Mouse (Mus musculus) lung, postnatal 14 days (tissue): ENCODE measurements at regions not wholly inside any gene's neighbourhood (a gene's known extent, or its start where the extent isn't known, plus 50 kb on each side); places are given as distances from the start of the nearest gene placed in this dataset.
"Not testable (repeated sequence)": the region's sequence is repeated elsewhere in the genome, so short reads cannot be mapped to it uniquely, and the experiment has no call there.

ENCODE experiments used
- DNase-seq: peaks from one replicate; pipeline ENCODE4 v3.0.0; 2021

GRCm38 (mm10) chr7:138024021-138024420, 373.5 kb downstream of the Tcerg1l start:
- DNase-seq, result not testable (repeated sequence)

GRCm38 (mm10) chr7:138051696-138052095, 345.8 kb downstream of the Tcerg1l start:
- DNase-seq, result no peak

- DNase-seq, result no peak
Measured at GRCm38 (mm10) chr7:138054756-138055155, 342.8 kb downstream of the Tcerg1l start.

- no peak for DNase-seq
Measured at GRCm38 (mm10) chr7:138061116-138061515, 336.4 kb downstream of the Tcerg1l start.

- no peak for DNase-seq
Measured at GRCm38 (mm10) chr7:138066921-138067320, 330.6 kb downstream of the Tcerg1l start.

- DNase-seq, result no peak
Measured at GRCm38 (mm10) chr7:138075231-138075630, 322.3 kb downstream of the Tcerg1l start.

- peak; percentile 90 for DNase-seq
Measured at GRCm38 (mm10) chr7:138083980-138084379, 313.6 kb downstream of the Tcerg1l start.

- no peak for DNase-seq
Measured at GRCm38 (mm10) chr7:138107471-138108210, 289.9 kb downstream of the Tcerg1l start.

GRCm38 (mm10) chr7:138121497-138121896, 276.0 kb downstream of the Tcerg1l start:
- no peak for DNase-seq

GRCm38 (mm10) chr7:138129701-138130100, 267.8 kb downstream of the Tcerg1l start:
- no peak for DNase-seq

GRCm38 (mm10) chr7:138133427-138133826, 264.1 kb downstream of the Tcerg1l start:
- no peak for DNase-seq

- no peak for DNase-seq
Measured at GRCm38 (mm10) chr7:138137934-138138333, 259.6 kb downstream of the Tcerg1l start.

GRCm38 (mm10) chr7:138139766-138140165, 257.8 kb downstream of the Tcerg1l start:
- DNase-seq, result no peak

GRCm38 (mm10) chr7:138149496-138149895, 248.0 kb downstream of the Tcerg1l start:
- no peak for DNase-seq

GRCm38 (mm10) chr7:138153455-138154167, 243.9 kb downstream of the Tcerg1l start:
- no peak for DNase-seq
